Mouse (Mus musculus) kidney, postnatal 36 days (tissue): Measurements from ENCODE around the gene Chrdl2.

ENCODE experiments used
- DNase-seq, 2 experiments: peaks; one replicate each; pipeline ENCODE4 v3.0.0; 2021 to 2022; ENCODE audit warnings: mixed read lengths in 2 of 2

The Chrdl2 gene

GRCm38 (mm10) chr7:100036050-100036449 is 30.1 kb downstream of the Chrdl2 start:
- no peak for DNase-seq

DNA sequence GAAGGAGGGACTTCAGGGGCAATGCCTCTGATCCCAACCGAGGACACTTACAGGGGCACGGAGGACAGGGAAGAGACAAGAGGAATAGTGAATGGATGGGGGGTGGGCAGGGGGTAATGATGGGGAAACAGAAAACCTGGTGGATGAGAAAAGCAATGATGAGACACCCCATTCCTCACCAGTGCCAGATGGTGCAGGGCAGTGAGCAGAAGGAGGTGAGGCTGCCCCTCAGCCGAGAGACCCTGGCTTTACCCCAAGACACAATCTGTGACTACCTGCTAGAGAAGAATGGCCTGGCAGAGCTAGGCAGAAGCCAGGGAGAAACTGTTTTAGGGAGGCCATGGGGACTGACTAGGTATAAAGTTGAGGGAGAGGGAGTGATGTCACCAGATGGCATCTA is 30.5 kb downstream of the Chrdl2 start:
- no peak for DNase-seq

GRCm38 (mm10) chr7:100042120-100042519 is 36.1 kb downstream of the Chrdl2 start:
- peak; percentile 26 to 32 for DNase-seq

DNA sequence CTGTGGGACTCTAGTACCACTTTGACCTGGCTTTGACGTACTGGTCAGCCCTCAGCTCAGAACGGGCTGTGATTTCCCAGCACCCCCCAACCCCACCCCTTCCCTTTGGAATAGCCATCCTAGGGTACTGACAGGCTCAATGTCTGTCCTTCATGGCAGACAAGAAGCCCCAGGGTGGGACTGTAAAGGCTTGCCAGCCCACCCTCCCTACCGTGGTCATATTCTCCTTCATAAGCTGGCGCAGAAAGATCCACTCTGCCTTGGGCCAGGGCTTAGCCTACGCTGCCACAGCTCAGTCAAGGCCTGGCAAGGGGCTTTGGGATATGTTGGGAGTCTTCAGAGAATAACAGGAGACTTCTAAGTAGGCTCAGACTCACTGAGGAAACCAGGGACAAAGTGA is 37.1 kb downstream of the Chrdl2 start:
- DNase-seq, result no peak

GRCm38 (mm10) chr7:100043605-100044031 is 37.6 kb downstream of the Chrdl2 start:
- no peak for DNase-seq

- DNase-seq, result peak; percentile 27 to 41
Measured at GRCm38 (mm10) chr7:100046486-100046885, 40.5 kb downstream of the Chrdl2 start.

GRCm38 (mm10) chr7:100051904-100052303 is 45.9 kb downstream of the Chrdl2 start:
- peak; percentile 72 to 78 for DNase-seq

- peak; percentile 36 to 46 for DNase-seq
Measured at GRCm38 (mm10) chr7:100052991-100053390, 47.0 kb downstream of the Chrdl2 start.

- DNase-seq, result no peak
Measured at GRCm38 (mm10) chr7:100073959-100074358, 68.0 kb downstream of the Chrdl2 start.

GRCm38 (mm10) chr7:100076296-100076695 is 70.3 kb downstream of the Chrdl2 start:
- peak; percentile 29 to 35 for DNase-seq

GRCm38 (mm10) chr7:100077071-100077470 is 71.1 kb downstream of the Chrdl2 start:
- DNase-seq, result peak; percentile 62 to 75

- DNase-seq, result no peak
Measured at GRCm38 (mm10) chr7:100080087-100080781, 74.3 kb downstream of the Chrdl2 start.

GRCm38 (mm10) chr7:100082836-100083235 is 76.9 kb downstream of the Chrdl2 start:
- no peak for DNase-seq

- no peak for DNase-seq
Measured at GRCm38 (mm10) chr7:100083812-100084211, 77.8 kb downstream of the Chrdl2 start.
